Mouse (Mus musculus): ENCODE results near the gene Araf. TPM values are rescaled to one million over a fixed set of nuclear protein-coding genes. Genes with fewer than 3 reads are reported as not detected.

Gene Araf
- total RNA-seq, 2 experiments from 2014 or later = 32.8 to 69.0 TPM

DNA sequence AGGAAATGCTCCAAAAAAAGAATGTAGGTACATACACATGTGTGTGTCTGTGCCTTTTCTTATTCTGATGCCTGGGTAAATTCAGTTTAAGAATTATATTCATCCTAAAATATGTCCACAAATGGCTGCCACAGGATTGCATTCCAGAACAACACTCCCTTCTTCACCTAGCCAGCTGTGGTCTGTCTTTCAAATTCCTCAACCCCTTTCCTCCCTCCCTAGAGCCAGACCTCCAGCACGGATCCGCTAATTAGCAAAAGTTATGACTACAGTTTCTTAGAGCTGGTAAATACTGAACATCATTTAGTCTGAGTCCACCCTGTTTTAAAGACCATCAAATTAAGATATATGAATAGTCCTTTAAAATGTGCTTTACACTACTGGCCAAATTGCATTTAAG is 50.2 kb downstream of the Araf start:
- no peak for ATAC-seq (replicated peaks; ENCODE audit: poor library complexity)

- peak; percentile 100 for ATAC-seq (replicated peaks; ENCODE audit: poor library complexity)
Measured at GRCm38 (mm10) chrX:20848256-20848984, 50.8 kb downstream of the Araf start.

DNA sequence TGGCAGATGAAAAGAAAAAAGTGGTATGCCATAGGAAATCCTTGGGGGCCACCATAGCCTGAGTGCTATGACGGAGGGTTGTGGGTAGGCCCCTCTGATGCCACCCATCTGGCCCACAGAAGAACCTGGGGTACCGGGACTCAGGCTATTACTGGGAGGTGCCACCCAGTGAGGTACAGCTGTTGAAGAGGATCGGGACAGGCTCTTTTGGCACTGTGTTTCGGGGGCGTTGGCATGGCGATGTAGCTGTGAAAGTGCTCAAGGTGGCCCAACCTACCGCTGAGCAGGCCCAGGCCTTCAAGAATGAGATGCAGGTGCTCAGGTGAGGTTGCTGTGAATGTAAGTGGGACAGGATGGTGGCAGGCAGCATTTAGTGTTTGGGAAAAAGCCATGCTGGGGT is 56.2 kb downstream of the Araf start:
- no peak for ATAC-seq (replicated peaks; ENCODE audit: poor library complexity)

- no peak for ATAC-seq (replicated peaks; ENCODE audit: poor library complexity)
Measured at GRCm38 (mm10) chrX:20861453-20862104, 64.0 kb downstream of the Araf start.

DNA sequence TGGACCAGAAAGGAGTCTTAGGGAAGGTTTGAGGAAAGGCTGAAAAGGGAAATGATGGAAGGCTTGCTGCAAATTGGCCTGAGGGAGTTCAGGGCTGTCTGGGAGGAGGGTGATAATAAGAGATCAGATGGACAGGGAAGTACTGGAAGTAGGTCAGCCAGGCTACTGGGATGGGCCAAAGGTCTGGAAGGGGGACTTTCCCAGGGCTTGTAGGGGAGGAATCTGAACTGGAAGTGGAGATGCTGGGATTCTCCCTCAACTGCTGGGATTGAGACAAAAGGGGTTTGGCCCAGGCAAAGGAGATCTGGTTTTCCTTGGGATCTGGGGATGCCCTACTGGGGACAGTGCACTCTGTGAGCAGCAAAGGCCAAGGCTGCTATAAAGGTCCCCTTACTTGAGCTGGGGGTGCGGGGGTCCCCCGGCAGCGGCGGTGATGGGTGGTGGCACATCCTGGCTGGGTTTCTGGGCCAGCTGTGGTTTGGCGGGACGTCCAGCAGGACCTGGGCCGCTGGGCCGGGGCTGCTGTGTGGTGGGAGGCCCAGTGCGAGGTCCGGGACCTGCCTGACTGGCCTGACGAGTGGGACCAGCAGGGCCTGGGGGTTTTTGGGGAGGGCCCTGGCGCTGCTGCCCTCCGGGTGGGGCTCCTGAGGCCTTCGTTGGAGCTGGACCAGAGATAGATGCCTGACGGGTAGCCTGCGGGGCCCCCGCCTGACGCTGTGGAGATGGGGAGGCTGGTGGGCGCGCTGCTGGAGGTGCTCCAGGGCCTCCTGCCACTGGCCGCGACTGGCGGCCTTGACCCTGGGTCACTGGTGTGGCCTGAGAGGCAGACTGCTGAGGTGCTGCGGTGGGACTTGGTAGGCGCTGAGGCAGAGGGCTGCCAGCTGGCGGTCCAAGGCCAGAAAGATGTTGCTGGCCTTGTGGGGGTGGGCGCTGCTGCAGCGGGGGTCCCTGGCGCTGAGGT is 64.8 kb downstream of the Araf start:
- 0 out of 2 replicates have a peak, but pooled peaks have one; percentile 2 for ATAC-seq (replicated peaks; ENCODE audit: poor library complexity)

- ATAC-seq (replicated peaks; ENCODE audit: poor library complexity) = peak; percentile 56
Measured at GRCm38 (mm10) chrX:20863161-20864101, 65.8 kb downstream of the Araf start.

DNA sequence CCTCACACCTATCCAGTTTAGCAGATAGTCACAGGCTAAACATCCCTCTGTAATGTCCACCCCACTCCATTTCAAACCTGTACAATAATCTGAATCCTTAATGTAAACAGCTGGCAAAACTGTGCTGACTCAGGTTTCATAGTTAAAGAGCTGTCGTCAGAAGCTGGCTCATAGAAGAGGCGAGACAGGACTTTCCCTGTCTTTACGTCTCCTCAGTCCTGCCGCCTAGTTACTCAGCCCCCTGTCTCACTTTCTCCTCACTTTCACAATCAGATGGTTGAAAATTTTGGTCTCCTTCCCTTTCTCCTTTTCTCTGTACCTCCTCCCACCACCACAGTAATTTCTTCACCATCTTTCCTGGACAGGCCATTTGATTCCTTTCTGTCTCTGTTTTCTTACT is 70.5 kb downstream of the Araf start:
- ATAC-seq (replicated peaks; ENCODE audit: poor library complexity) = no peak

GRCm38 (mm10) chrX:20869203-20869602 is 71.6 kb downstream of the Araf start:
- ATAC-seq (replicated peaks; ENCODE audit: poor library complexity) = no peak

DNA sequence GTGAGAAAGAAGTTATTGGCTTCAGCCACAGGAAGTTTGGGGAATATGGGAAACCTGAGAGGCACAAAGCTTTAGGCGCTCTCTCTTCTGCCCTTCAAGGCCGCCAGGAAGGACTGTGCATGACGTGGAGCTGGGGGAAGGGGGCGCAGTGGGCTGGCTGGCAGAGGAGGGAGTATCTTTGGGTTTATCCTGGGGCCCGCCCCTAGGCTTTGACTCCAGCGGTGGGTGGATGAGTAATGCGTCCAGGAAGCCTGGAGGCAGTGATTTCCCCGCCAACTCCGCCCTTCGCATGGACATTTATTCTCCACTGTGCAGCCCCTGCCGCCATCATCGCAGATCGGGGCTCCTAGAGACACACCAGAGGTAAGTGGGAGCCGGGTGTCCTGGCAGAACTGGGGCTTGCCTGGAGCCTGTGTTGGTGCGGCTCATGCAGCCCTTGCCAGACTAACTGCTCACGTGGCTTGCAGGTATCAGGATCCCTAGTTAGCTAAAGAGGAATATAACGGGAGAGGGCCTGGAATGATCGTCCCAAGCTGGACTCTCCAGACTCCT is 72.4 kb downstream of the Araf start, which contains the start of gene Timp1:
Gene Timp1, plus strand, starts transcription at position 205 of the 552 bp plus-strand sequence.
- peak; percentile 60 for ATAC-seq (replicated peaks; ENCODE audit: poor library complexity)

DNA sequence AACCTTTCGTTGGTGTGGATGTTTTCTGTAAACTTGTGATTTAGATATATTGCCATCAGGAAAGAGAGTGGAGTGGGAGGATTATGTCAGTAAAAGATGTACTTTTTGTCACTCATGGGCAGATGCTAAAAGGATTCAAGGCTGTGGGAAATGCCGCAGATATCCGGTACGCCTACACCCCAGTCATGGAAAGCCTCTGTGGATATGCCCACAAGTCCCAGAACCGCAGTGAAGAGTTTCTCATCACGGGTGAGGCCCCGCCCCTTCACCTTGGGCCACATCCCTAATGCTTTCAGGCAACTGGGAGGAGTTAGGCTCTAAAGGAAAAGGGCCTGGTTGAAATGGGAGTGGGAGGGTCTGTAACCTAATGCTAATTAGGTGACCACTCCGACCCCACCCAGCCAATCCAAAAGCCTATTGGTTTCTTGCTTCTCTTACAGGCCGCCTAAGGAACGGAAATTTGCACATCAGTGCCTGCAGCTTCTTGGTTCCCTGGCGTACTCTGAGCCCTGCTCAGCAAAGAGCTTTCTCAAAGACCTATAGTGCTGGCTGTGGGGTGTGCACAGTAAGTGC is 75.4 kb downstream of the Araf start:
- 0 out of 2 replicates have a peak, but pooled peaks have one; percentile 29 for ATAC-seq (replicated peaks; ENCODE audit: poor library complexity)

DNA sequence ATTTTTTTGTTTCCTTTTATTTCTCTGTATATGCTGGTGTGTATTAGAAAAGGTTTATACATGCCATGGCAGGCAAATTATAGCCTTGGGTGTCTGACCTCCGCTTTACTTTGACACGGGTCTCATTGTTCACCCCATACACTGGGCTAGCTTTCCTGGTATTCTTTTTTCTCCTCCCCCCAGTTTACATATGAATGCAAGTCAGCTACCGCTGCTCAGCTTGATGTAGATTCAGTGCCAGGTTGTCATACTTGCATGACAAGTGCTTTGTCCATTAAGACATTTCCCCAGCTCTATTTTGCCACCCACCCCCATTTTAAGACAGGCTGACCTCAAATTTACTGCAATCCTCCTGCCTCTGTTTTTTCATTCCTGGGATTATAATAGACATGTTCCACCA is 77.6 kb downstream of the Araf start:
- ATAC-seq (replicated peaks; ENCODE audit: poor library complexity) = no peak

- peak; percentile 68 for ATAC-seq (replicated peaks; ENCODE audit: poor library complexity)
Measured at GRCm38 (mm10) chrX:20910074-20910473, 112.5 kb downstream of the Araf start.

Other genes with a start within 250 kb of the Araf start
- not detected in 2 replicates for gene Rgn, start 248.0 kb upstream of the Araf start, total RNA-seq (2015)
- gene Rgn, start 248.0 kb upstream of the Araf start, total RNA-seq (2017) = not detected in 2 replicates
- gene Rbm10, start 180.3 kb upstream of the Araf start, total RNA-seq (2015) = 28.4 and 32.0 TPM in 2 replicates
- 66.3 and 82.3 TPM in 2 replicates for gene Rbm10, start 180.3 kb upstream of the Araf start, total RNA-seq (2017)
- gene Ndufb11, start 180.2 kb upstream of the Araf start, total RNA-seq (2015) = 161 and 171 TPM in 2 replicates
- 75.1 and 84.7 TPM in 2 replicates for gene Ndufb11, start 180.2 kb upstream of the Araf start, total RNA-seq (2017)
- gene Uba1, start 139.5 kb upstream of the Araf start, total RNA-seq (2015) = 158 and 174 TPM in 2 replicates
- gene Uba1, start 139.5 kb upstream of the Araf start, total RNA-seq (2017) = 151 and 156 TPM in 2 replicates
- 49.2 and 49.8 TPM in 2 replicates for gene Cdk16, start 109.9 kb upstream of the Araf start, total RNA-seq (2015)
- 25.4 and 29.7 TPM in 2 replicates for gene Cdk16, start 109.9 kb upstream of the Araf start, total RNA-seq (2017)
- gene Usp11, start 93.9 kb upstream of the Araf start, total RNA-seq (2015) = 30.6 and 32.5 TPM in 2 replicates
- 32.2 and 36.7 TPM in 2 replicates for gene Usp11, start 93.9 kb upstream of the Araf start, total RNA-seq (2017)
- 0.17 TPM in 1 of 2 replicates, not detected in the other for gene Timp1, start 72.4 kb downstream of the Araf start, total RNA-seq (2015)
- not detected in 2 replicates for gene Timp1, start 72.4 kb downstream of the Araf start, total RNA-seq (2017)
- gene Syn1, start 123.2 kb downstream of the Araf start, total RNA-seq (2015) = 0.07 TPM in 1 of 2 replicates, not detected in the other
- gene Syn1, start 123.2 kb downstream of the Araf start, total RNA-seq (2017) = not detected in 2 replicates
- gene Cfp, start 133.7 kb downstream of the Araf start, total RNA-seq (2015) = 27.0 and 38.2 TPM in 2 replicates
- gene Cfp, start 133.7 kb downstream of the Araf start, total RNA-seq (2017) = 19.5 and 32.9 TPM in 2 replicates
- gene Elk1, start 152.8 kb downstream of the Araf start, total RNA-seq (2015) = 4.3 and 5.5 TPM in 2 replicates
- 3.7 and 4.6 TPM in 2 replicates for gene Elk1, start 152.8 kb downstream of the Araf start, total RNA-seq (2017)
- 57.0 and 66.6 TPM in 2 replicates for gene Uxt, start 164.2 kb downstream of the Araf start, total RNA-seq (2015)
- 24.7 and 35.6 TPM in 2 replicates for gene Uxt, start 164.2 kb downstream of the Araf start, total RNA-seq (2017)